Mouse (Mus musculus): ENCODE measurements around the gene 1300017J02Rik. TPM values are rescaled to one million over a fixed set of nuclear protein-coding genes. Genes with fewer than 3 reads are reported as not detected.

1300017J02Rik gene
- polyA plus RNA-seq, 1 experiment from 2014 or later, result 2.3 TPM

GRCm38 (mm10) chr9:103241206-103241605, 63.7 kb downstream of the 1300017J02Rik start:
- Histone ChIP-seq H3K4me3 (ENCODE audit: low read length) (no peak overlapping the region), H3K9me3 (ENCODE audit: control insufficient read depth, low read length) (no peaks in the 10 kb centered on the region), H3K9ac (ENCODE audit: low read length) (no peak overlapping the region), H3K4me2 (ENCODE audit: low read depth, low read length) (no peak overlapping the region), H3K36me3 (ENCODE audit: control insufficient read depth, insufficient read depth, low read length) (no peaks in the 10 kb centered on the region), H3K27me3 (ENCODE audit: control insufficient read depth, insufficient read depth, low read depth, low read length) (no peaks in the 10 kb centered on the region), H3K27ac (ENCODE audit: low read length) (no peak overlapping the region), H3K4me1 (replicated peaks; ENCODE audit: control insufficient read depth, insufficient read depth, low read length) (no peaks in the 10 kb centered on the region)
- 64% methylated on average over 2 of the region's 2 CpGs for WGBS
- ATAC-seq (ENCODE audit: low read depth), result no peak

- Histone ChIP-seq H3K4me3 (ENCODE audit: low read length) (no peak overlapping the region), H3K36me3 (ENCODE audit: control insufficient read depth, insufficient read depth, low read length) (no peaks in the 10 kb centered on the region), H3K27ac (ENCODE audit: low read length) (no peak overlapping the region), H3K27me3 (ENCODE audit: control insufficient read depth, insufficient read depth, low read depth, low read length) (no peaks in the 10 kb centered on the region), H3K4me1 (replicated peaks; ENCODE audit: control insufficient read depth, insufficient read depth, low read length) (peaks cover 5% of the 10 kb centered on the region), H3K4me2 (ENCODE audit: low read depth, low read length) (no peak overlapping the region), H3K9me3 (ENCODE audit: control insufficient read depth, low read length) (no peaks in the 10 kb centered on the region), H3K9ac (ENCODE audit: low read length) (no peak overlapping the region)
- 82% methylated on average over 6 of the region's 6 CpGs for WGBS
- no peak for ATAC-seq (ENCODE audit: low read depth)
Observed at GRCm38 (mm10) chr9:103239471-103239870, 65.4 kb downstream of the 1300017J02Rik start.

GRCm38 (mm10) chr9:103234565-103235165, 70.2 kb downstream of the 1300017J02Rik start:
- ATAC-seq (ENCODE audit: low read depth), result peak; percentile 60
- Histone ChIP-seq H3K9me3 (ENCODE audit: control insufficient read depth, low read length) (no peaks in the 10 kb centered on the region), H3K4me1 (replicated peaks; ENCODE audit: control insufficient read depth, insufficient read depth, low read length) (peaks cover 17% of the 10 kb centered on the region), H3K4me3 (ENCODE audit: low read length) (no peak overlapping the region), H3K4me2 (ENCODE audit: low read depth, low read length) (no peak overlapping the region), H3K27me3 (ENCODE audit: control insufficient read depth, insufficient read depth, low read depth, low read length) (no peaks in the 10 kb centered on the region), H3K36me3 (ENCODE audit: control insufficient read depth, insufficient read depth, low read length) (no peaks in the 10 kb centered on the region), H3K27ac (ENCODE audit: low read length) (peak overlapping the region; percentile 76), H3K9ac (ENCODE audit: low read length) (peak overlapping the region; percentile 23; the same call in 1 of the 2 replicates)
- WGBS, result 44% methylated on average over 7 of the region's 7 CpGs

- peak overlapping the region; percentile 76 for H3K27ac ChIP-seq (ENCODE audit: low read length)
- no peaks in the 10 kb centered on the region for H3K9me3 ChIP-seq (ENCODE audit: control insufficient read depth, low read length)
- H3K4me1 ChIP-seq (replicated peaks; ENCODE audit: control insufficient read depth, insufficient read depth, low read length), result peaks cover 17% of the 10 kb centered on the region
- H3K4me3 ChIP-seq (ENCODE audit: low read length), result no peak overlapping the region
- H3K27me3 ChIP-seq (ENCODE audit: control insufficient read depth, insufficient read depth, low read depth, low read length), result no peaks in the 10 kb centered on the region
- H3K4me2 ChIP-seq (ENCODE audit: low read depth, low read length), result no peak overlapping the region
- 61% methylated on average over 7 of the region's 7 CpGs for WGBS
- H3K36me3 ChIP-seq (ENCODE audit: control insufficient read depth, insufficient read depth, low read length), result no peaks in the 10 kb centered on the region
- H3K9ac ChIP-seq (ENCODE audit: low read length), result 0 out of 2 replicates have a peak overlapping the region, but pooled peaks have one; percentile 2
- no peak for ATAC-seq (ENCODE audit: low read depth)
Observed at GRCm38 (mm10) chr9:103234059-103234458, 70.8 kb downstream of the 1300017J02Rik start.

GRCm38 (mm10) chr9:103233006-103233395, 71.9 kb downstream of the 1300017J02Rik start:
- Histone ChIP-seq H3K27me3 (ENCODE audit: control insufficient read depth, insufficient read depth, low read depth, low read length) (no peaks in the 10 kb centered on the region), H3K27ac (ENCODE audit: low read length) (no peak overlapping the region), H3K36me3 (ENCODE audit: control insufficient read depth, insufficient read depth, low read length) (no peaks in the 10 kb centered on the region), H3K9ac (ENCODE audit: low read length) (no peak overlapping the region), H3K4me3 (ENCODE audit: low read length) (no peak overlapping the region), H3K4me2 (ENCODE audit: low read depth, low read length) (no peak overlapping the region), H3K9me3 (ENCODE audit: control insufficient read depth, low read length) (no peaks in the 10 kb centered on the region), H3K4me1 (replicated peaks; ENCODE audit: control insufficient read depth, insufficient read depth, low read length) (peaks cover 17% of the 10 kb centered on the region)
- 43% methylated on average over 7 of the region's 7 CpGs for WGBS
- no peak for ATAC-seq (ENCODE audit: low read depth)

GRCm38 (mm10) chr9:103232232-103233005, 72.5 kb downstream of the 1300017J02Rik start:
- Histone ChIP-seq H3K4me3 (ENCODE audit: low read length) (no peak overlapping the region), H3K36me3 (ENCODE audit: control insufficient read depth, insufficient read depth, low read length) (no peaks in the 10 kb centered on the region), H3K27me3 (ENCODE audit: control insufficient read depth, insufficient read depth, low read depth, low read length) (no peaks in the 10 kb centered on the region), H3K4me1 (replicated peaks; ENCODE audit: control insufficient read depth, insufficient read depth, low read length) (peaks cover 17% of the 10 kb centered on the region), H3K4me2 (ENCODE audit: low read depth, low read length) (no peak overlapping the region), H3K9ac (ENCODE audit: low read length) (no peak overlapping the region), H3K27ac (ENCODE audit: low read length) (no peak overlapping the region), H3K9me3 (ENCODE audit: control insufficient read depth, low read length) (no peaks in the 10 kb centered on the region)
- WGBS, result 86% methylated on average over 7 of the region's 7 CpGs
- ATAC-seq (ENCODE audit: low read depth), result no peak

GRCm38 (mm10) chr9:103230151-103230951, 74.5 kb downstream of the 1300017J02Rik start, which contains the start of the genes Gm20425 and Trf:
Gene Gm20425 (minus strand): TSS chr9:103230307.
Gene Trf (minus strand): TSS chr9:103230444.
- peak; percentile 68 for ATAC-seq (ENCODE audit: low read depth)
- Histone ChIP-seq H3K4me3 (ENCODE audit: low read length) (peak within 1 kb of the TSS; percentile 23), H3K27me3 (ENCODE audit: control insufficient read depth, insufficient read depth, low read depth, low read length) (no peaks in the 10 kb centered on the region), H3K27ac (ENCODE audit: low read length) (peak within 1 kb of the TSS; percentile 86), H3K9me3 (ENCODE audit: control insufficient read depth, low read length) (no peaks in the 10 kb centered on the region), H3K36me3 (ENCODE audit: control insufficient read depth, insufficient read depth, low read length) (no peaks in the 10 kb centered on the region), H3K9ac (ENCODE audit: low read length) (peak within 1 kb of the TSS; percentile 60), H3K4me2 (ENCODE audit: low read depth, low read length) (peak within 1 kb of the TSS; percentile 49), H3K4me1 (replicated peaks; ENCODE audit: control insufficient read depth, insufficient read depth, low read length) (peaks cover 17% of the 10 kb centered on the region)
- WGBS, result 29% methylated on average over 29 of the region's 29 CpGs

GRCm38 (mm10) chr9:103229037-103229867, 75.6 kb downstream of the 1300017J02Rik start:
- no peaks in the 10 kb centered on the region for H3K9me3 ChIP-seq (ENCODE audit: control insufficient read depth, low read length)
- no peak overlapping the region for H3K27ac ChIP-seq (ENCODE audit: low read length)
- H3K4me1 ChIP-seq (replicated peaks; ENCODE audit: control insufficient read depth, insufficient read depth, low read length), result peaks cover 10% of the 10 kb centered on the region
- 79% methylated on average over 15 of the region's 15 CpGs for WGBS
- H3K4me3 ChIP-seq (ENCODE audit: low read length), result no peak overlapping the region; the same call in 1 of the 2 replicates
- H3K9ac ChIP-seq (ENCODE audit: low read length), result no peak overlapping the region; the same call in 1 of the 2 replicates
- peak overlapping the region; percentile 49; the same call in 1 of the 2 replicates for H3K4me2 ChIP-seq (ENCODE audit: low read depth, low read length)
- no peak for ATAC-seq (ENCODE audit: low read depth)
- H3K36me3 ChIP-seq (ENCODE audit: control insufficient read depth, insufficient read depth, low read length), result no peaks in the 10 kb centered on the region
- H3K27me3 ChIP-seq (ENCODE audit: control insufficient read depth, insufficient read depth, low read depth, low read length), result no peaks in the 10 kb centered on the region

Data from lung, embryonic 16.5 days (tissue).